Mouse (Mus musculus) MEL (cell line): Measurements from ENCODE around the gene Gm26602.

Source experiments
- CHD1 ChIP-seq: IDR thresholded peaks from 2 replicates; pipeline ENCODE4 v1.6.1; 2012; ENCODE audit warnings: low read depth, mild to moderate bottlenecking, inconsistent platforms, low read length, improper control_type of control experiment
- CHD2 ChIP-seq: IDR thresholded peaks from 2 replicates; pipeline ENCODE4 v1.6.1; 2011; ENCODE audit warnings: low read length, improper control_type of control experiment
- CTCF ChIP-seq, 3 experiments: IDR thresholded peaks in 2 of 3; conservative IDR thresholded peaks in 1 of 3; 2 replicates each; pipeline ENCODE4 v1.5.1; 2011 to 2012; ENCODE audit warnings: low read length in 3 of 3, low read depth in 2 of 3, mild to moderate bottlenecking in 2 of 3, improper control_type of control experiment in 1 of 3, inconsistent platforms in 1 of 3, mixed read lengths in 1 of 3, moderate library complexity in 1 of 3; ENCODE audit not compliant: control insufficient read depth in 1 of 3, insufficient read depth in 1 of 3, poor library complexity in 1 of 3, severe bottlenecking in 1 of 3
- JUND ChIP-seq: IDR thresholded peaks from 2 replicates; pipeline ENCODE4 v1.6.1; 2011; ENCODE audit warnings: low read depth, mild to moderate bottlenecking, improper control_type of control experiment, low read length
- MAX ChIP-seq: IDR thresholded peaks from 2 replicates; pipeline ENCODE4 v1.6.1; 2011; ENCODE audit warnings: low read length, improper control_type of control experiment
- NRF1 ChIP-seq: IDR thresholded peaks from 2 replicates; pipeline ENCODE4 v1.6.1; 2014; ENCODE audit warnings: low read depth, mild to moderate bottlenecking, inconsistent platforms, low read length, improper control_type of control experiment, moderate library complexity; ENCODE audit not compliant: poor library complexity, insufficient read depth, severe bottlenecking
- POLR2AphosphoS5 ChIP-seq: IDR thresholded peaks from 2 replicates; pipeline ENCODE4 v1.6.1; 2012; ENCODE audit warnings: low read depth, borderline replicate concordance, mild to moderate bottlenecking, inconsistent platforms, low read length, moderate library complexity, mixed read lengths
- SIN3A ChIP-seq: IDR thresholded peaks from 2 replicates; pipeline ENCODE4 v1.6.1; 2012; ENCODE audit warnings: low read length, improper control_type of control experiment, inconsistent platforms
- SMC3 ChIP-seq: IDR thresholded peaks from 2 replicates; pipeline ENCODE4 v1.6.1; 2011; ENCODE audit warnings: low read depth, low read length, improper control_type of control experiment
- UBTF ChIP-seq: IDR thresholded peaks from 2 replicates; pipeline ENCODE4 v1.6.1; 2012; ENCODE audit warnings: low read depth, mild to moderate bottlenecking, inconsistent platforms, low read length, improper control_type of control experiment, moderate library complexity, borderline replicate concordance; ENCODE audit not compliant: insufficient read depth
- USF1 ChIP-seq: IDR thresholded peaks from 2 replicates; pipeline ENCODE4 v1.6.1; 2014; ENCODE audit warnings: low read depth, mild to moderate bottlenecking, inconsistent platforms, low read length, improper control_type of control experiment, moderate library complexity

GRCm38 (mm10) chr10:79886054-79886453 is 24.6 kb upstream of the Gm26602 start, which contains the start of gene Elane:
- TF ChIP-seq POLR2AphosphoS5 (no peak), CTCF (IDR thresholded peaks at IDR 0.05 in 2 of 3, conservative IDR thresholded peaks at IDR 0.05 in 1 of 3; ENCODE audit: control insufficient read depth in 1 of 3, insufficient read depth in 1 of 3, low read depth in 2 of 3, low read length in 3 of 3, poor library complexity in 1 of 3, severe bottlenecking in 1 of 3) (no peak), CHD1 (no peak), CHD2 (no peak), MAX (no peak), USF1 (no peak), SIN3A (no peak), UBTF (no peak), SMC3 (no peak), NRF1 (no peak), JUND (no peak)
